Mouse (Mus musculus) B cell, adult 2 months (primary cell): Measurements from ENCODE around the gene Bnip2.

Source experiments
- DNase-seq, 2 experiments: peaks; one replicate each; pipeline ENCODE4 v3.0.0; 2022

Gene Bnip2

DNA sequence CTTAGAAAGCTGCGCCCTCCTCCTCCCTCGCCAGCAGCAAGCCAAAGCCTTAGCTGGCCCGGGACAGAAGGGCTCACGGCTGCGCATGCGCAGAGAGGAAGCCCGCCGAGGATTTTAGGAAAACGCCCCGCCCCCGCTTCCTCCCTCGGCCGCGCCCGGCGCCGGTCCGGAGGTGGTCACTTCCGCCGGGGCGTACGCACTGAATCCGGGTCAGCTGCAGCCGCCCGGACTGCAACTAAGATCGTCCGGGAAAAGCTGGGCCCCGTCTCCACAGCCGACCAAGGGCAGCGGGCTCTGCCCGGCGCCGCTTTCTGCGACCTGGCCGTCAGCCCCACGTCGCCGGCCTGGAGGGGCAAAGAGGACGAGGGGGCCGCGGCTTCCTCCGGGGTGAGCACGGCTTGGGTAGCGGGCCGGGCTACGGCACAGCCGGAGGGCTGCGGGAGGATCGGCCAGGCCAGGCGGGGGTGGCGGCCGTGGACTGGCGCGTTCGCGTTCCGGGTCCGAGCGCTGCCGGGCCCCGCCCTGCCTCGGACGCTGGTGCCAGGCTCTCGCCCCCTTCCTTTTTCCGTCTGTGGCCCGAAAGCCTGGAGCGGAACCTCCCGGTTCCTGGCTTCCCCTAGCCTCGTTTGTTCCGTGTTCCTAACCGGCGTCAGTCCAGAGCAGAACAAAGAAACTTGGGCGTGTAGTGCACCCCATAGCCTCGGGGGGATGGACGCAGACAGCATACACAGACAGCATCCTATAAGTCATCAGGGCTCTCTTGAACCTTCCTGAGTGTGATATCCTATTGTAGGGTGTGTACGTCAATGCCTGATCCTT is at the start of gene Bnip2:
Gene Bnip2 (plus strand): TSS at position 164 of the 819 bp plus-strand sequence.
- peak; percentile 81 to 82 for DNase-seq

DNA sequence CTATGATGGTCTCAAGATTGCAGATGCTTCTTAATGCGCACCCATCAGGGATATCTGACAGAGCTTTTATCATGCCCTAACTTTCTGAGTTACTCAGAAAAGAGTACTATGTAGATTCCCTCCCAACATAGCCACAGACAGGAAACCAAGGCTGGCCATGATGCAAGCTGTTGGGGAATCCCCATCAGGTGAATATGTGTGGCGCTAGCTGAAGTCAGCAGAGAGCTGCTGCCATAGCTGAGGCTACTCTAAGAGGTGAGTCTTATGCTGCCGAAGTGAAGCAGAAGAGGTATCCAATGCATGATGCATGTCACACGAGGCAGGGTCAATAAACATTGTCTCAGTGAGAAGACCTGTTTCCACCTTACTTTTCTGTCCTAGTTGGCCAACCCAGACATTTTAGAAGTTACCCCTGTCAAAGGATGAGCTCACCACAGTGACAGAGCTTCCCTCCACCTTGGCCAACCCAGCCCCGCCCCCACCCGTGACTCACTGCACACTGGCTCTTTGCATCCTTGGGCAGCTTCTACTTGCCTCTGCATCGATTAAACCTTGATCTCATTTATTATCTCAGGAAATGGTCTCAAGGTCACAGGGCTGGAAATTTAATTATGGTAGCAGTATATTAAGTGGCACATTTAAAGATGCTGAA is 48.3 kb upstream of the Bnip2 start:
- DNase-seq: peak; percentile 1

DNA sequence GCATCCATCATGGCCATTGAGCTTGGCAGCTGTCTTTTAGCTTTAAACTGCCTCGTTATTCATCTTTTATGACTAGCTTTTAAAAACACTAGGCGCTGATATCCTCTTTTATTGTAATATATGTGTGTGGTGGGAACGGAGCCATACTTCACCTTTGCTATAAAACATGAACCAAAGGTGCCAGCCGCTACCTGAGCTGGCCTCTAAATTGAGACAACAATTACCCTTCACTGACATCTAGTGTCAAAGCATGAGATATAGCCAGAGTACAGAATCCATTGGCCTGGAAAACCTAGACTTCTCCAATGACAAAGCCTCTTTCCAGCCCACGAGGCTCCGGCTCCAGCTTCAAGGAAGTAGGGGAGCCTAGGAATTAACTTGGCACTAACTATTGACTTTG is 47.7 kb upstream of the Bnip2 start:
- DNase-seq: no peak

DNA sequence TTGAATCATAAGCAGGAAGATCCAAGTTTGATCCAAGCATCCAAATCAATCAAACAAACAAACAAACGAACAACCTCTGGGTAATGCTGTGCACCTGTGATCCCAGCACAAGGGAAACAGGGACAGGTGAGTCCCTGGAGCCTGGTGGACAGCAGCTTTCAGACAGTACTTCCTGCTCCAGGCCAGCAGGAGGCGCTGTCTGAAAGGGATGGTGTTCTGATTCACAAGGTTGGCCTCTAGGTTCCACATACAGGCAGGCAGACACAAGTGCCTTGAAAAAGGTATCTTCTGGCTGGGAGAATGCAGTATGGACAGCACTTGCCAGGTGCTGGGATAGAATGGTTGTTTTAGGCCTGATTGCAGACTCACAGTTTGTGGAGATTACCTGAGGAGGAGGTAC is 40.3 kb upstream of the Bnip2 start:
- peak; percentile 77 for DNase-seq

DNA sequence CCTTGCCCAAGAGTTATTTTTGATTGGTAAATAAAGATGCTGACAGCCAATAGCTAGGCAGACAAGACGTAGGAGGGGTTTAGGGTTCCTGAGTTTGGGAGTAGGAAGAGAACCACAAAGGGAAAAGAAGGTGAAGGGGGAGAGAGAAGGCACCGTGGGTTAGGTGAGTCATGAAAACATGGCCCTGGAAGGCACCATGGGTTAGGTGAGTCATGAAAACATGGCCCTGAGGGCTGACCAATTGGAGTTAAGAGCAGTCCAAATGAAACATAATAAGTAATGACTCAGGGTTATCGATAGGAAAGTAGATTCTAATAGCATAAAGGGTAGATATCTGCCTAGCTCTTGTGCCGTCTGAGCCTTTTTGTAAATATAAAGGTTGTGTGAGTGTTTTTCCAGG is 39.6 kb upstream of the Bnip2 start:
- no peak for DNase-seq

DNA sequence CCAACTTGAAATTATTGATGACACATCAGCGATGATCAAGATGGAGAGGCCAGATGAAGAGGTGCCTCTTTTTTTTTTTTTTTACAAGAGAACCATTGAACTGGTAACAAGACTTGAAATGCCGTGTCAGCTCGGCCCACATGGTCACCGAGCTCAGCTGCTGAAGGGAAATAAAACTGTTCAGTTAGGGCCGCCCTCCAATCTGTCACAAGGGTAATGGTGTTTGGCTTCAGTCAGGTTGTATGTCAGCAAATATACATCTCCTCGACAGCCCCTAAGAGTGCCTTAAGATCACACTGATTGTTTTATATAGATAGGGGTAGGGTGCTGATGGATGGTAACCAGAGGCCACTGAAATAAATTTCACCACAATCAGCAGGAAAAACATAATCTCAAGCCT is 28.3 kb upstream of the Bnip2 start:
- no peak for DNase-seq

DNA sequence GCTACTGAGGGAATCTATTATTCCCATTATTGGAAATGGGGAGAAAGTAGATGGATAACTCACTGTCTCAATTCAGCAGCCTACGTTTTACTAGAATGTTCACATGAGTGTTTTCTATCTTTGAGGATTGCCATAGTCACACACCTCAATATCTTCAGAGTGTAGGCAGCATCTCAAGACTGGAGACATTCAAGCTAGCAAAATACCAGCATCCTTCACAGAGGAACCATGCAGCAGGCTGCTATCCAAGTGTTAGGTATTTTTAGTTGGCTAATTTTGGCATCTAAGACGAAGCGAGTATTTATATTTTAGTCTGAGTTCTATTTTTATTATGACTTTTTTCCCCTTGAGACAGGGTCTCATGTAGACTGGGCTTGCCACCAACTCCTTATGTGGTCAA is 24.9 kb upstream of the Bnip2 start:
- DNase-seq: no peak

DNA sequence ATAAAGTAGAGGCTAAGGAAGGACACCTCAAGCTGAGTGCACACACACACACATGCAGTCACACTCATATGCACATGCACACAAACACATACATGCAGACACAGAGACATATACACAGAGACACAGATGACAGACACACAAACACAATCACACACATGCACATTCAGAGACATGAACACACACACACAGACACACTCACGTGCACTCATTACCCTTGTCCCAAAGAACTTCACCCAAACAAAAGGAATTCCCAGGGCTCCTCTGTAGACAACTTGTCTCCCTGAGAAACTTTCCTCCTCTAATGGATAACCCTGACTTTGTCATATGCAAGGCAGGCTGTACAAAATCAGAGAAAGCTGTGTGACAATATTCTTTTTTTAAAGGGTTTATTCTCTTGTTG is 3.7 kb upstream of the Bnip2 start:
- DNase-seq: no peak

DNA sequence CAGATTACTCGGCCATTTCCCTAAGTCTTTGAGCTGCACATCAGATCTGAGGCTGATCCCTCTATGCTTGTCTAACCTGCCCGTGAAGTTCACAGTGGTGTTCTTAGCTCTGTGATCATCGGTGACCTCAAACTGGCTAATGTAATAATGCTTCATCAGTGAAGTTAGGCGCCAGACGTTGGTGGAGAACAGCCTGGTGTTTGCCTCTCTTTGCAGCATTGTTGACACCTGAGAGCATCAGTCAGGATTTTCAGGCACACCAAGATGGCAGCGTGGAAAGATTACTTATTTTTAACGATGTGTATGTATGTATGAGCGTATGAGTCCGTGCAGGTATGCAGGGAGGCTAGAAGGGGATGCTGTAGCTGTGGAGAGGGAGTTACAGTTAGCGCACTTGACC is 3.2 kb upstream of the Bnip2 start:
- DNase-seq: no peak

DNA sequence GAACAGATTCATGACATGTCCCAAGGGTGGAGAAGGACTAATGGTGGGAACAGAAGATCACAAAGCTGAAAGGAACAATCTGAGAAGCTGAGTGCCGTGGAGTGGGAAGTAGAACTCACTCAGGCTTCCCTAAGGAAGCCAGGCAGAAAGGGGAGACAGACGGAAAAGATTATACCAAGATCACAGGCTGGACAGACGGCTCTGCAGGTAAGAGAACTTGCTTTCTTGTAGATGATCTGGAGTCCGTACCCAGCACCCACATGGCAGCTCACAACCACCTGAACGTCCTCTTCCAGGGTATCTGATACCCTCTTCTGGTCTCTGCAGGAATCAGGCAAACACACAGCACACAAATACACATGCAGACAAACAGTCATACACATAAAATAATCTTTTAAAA is 2.7 kb upstream of the Bnip2 start:
- DNase-seq: no peak

DNA sequence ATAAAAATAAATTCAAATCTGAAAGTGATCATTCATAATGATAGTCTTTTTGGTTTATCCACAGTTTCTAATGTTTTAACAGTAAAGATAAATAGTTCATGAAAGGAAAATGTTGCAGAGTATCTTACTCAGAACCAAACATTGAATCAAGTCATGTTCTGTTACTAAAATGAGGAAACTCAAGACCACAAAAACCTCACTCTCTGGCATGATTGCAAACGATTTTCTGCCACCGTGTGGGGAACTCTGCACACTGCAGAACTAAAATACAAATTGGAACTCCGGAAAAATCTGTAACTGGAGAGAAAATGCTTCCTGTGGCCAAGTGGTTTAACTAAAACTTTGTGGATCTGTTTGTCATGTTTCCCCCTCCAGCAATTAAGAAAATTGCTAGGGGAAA is 1.7 kb upstream of the Bnip2 start:
- DNase-seq: peak; percentile 74 to 80

DNA sequence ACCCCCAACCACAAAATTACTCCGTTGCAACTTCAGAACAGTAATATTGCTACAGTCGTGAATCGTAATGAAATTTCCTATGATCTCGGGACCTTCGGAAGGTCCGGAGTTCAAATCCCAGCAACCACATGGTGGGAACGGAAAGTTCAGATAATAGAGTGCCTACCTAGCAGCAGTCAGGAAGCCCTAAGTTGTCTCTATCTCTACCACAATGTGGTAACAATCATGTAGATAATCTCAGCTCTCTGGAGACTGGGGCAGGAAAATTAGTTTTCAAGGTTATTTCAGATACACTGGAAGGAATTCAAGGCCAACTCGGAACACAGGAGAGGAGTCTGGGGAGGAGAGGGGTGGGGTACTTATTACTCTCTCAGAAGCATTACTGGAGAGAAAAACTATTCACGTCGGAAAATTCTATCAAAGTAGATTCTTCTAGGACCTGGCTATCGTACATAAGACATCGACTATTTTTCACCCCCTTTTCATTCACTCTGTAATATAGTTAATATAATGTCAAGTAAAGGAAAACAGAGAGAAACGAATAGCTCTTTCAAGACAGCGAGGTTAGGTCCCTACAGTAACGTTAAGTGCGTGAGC is 462 bp upstream of the Bnip2 start:
- no peak for DNase-seq

GRCm38 (mm10) chr9:69990346-69990745 is 1.1 kb downstream of the Bnip2 start:
- peak; percentile 28 for DNase-seq

DNA sequence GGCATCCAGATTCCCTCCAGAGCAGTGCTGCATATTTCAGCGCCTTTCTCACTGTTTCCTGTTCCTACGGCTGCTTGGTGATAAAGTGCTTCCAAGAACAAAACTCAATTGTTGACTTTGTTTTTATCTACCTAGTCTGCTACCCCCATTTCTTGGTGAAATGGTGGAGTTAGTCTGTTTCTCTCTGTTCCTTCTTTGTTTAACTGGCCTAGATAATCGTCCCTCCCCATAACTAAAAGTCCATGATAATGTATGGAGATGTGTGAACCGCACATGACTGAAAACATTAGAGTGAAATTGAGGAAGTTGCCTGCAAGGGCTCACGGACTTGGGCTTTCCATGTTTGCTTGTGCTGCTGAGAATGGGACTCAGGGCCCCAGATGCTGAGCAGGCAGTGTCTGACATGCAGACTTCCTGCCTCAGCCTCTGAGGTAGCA is 3.6 kb downstream of the Bnip2 start:
- peak in 1 of 2 experiments; percentile 33 for DNase-seq

DNA sequence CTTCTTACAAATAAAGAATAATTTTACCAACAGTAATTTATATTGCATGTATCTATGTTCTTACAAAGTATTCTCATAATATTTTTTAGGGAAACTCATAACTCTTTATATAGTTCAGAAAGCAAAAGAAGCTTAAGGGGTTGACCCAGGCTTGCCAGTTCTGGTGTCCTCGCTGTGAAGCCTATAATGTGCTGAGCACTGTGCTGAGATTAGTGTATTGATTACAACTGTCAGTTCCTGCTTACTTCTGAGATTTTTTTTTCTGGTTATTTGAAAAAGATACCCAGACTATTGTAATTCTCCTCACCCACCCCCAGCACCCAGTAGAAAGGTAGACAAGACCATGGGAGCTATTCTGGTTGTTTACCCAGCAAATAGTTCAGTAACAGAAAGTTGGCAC is 4.2 kb downstream of the Bnip2 start:
- DNase-seq: no peak

DNA sequence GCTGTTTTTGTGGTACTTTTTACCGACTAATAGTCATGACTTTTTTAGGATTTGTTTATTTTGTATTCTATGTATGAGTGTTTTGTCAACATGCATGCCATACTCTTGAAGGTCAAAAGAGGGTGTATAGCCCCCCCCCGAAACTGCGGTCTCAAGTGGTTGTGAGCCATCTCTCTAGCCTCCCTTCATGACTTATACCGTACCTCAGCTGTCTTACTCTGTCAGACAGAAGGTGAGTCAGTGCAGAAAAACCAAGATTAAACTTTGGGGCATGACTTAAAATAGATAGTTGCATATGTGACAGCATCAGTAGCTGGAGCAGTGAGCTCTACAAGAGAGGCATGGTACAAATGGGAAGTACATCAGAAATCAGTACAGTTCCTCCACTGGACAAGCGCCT is 5.3 kb downstream of the Bnip2 start:
- no peak for DNase-seq

GRCm38 (mm10) chr9:69999318-69999717 is 10.1 kb downstream of the Bnip2 start:
- DNase-seq: no peak

DNA sequence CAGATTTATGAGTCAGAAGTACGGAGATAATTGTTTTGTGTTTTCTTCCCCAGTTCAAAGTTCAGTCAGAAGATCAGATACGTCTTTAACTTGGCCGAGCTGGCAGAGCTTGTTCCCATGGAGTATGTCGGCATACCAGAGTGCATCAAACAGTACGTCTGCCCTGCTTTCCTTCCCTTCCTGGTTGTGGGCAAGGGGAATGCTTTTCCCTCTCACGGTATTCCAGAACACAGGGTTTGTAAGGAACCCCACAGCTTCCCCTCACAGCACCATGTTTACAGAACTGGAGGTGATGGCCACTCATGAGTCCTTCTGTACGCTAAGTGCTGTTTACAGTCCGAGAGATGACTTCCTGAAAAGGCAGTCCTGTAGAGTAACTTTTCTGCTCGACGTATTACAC is 14.2 kb downstream of the Bnip2 start:
- no peak for DNase-seq

GRCm38 (mm10) chr9:70006984-70007383 is 17.7 kb downstream of the Bnip2 start:
- DNase-seq: no peak

DNA sequence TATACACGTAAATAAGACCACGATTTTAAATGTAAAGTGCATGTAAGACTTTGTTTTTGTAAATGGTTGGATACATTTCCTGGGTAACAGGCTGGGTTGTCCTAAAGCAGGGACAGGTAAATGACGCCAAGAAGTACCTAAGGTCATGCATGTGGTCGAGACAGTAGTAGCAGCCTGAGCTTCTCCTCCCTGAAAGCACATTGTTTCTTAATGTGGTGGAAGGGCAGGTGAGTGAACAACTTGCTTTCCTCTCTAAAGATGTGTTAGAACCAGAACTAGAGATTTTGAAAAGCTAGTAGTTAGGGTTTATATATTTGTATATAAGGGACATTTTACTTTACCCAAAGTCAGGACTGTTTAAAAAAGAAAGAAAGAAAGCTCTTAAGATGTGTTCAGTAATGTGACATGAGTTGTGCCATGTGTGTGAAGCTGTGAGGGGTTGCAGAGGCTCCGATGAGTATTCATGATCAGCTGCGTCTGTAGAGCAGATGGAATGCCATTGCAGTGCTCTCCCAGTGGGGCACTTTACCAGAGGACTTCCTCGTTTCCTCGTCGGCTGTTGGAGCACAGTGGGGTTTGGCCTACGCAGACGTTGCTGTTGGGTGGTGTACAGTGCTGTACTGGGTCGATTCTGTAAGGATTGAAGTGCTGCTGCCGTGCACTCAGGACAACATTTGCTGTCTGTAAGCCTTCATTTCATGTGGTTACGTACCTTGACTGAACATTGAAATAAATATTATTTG is 18.4 kb downstream of the Bnip2 start:
- no peak for DNase-seq

DNA sequence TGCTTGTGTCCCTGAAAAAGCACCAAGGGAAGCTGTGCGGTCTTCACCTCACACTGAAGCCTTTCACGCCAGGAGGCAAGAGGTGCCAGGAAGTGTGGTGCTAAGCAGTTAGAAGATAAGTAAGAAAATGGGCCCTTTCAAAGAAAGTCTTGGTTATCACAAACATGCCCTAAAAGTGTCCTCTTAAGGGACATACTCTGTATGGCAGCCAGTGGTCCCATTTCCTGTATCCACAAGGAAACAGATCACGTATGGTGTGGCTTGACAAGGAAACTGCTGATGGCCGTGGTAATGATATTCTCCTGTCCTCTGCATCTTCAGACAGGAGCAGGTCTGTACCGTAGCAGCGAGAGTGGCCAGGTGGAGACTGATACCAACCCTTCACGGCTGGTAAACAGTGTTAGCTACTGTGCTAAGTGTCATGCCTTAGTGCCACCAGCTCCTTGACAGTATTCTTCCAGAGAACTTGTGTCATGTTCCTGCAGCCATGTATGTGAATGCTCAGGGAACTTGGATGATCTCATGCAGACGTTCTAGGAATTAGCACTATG is 20.6 kb downstream of the Bnip2 start:
- no peak for DNase-seq

DNA sequence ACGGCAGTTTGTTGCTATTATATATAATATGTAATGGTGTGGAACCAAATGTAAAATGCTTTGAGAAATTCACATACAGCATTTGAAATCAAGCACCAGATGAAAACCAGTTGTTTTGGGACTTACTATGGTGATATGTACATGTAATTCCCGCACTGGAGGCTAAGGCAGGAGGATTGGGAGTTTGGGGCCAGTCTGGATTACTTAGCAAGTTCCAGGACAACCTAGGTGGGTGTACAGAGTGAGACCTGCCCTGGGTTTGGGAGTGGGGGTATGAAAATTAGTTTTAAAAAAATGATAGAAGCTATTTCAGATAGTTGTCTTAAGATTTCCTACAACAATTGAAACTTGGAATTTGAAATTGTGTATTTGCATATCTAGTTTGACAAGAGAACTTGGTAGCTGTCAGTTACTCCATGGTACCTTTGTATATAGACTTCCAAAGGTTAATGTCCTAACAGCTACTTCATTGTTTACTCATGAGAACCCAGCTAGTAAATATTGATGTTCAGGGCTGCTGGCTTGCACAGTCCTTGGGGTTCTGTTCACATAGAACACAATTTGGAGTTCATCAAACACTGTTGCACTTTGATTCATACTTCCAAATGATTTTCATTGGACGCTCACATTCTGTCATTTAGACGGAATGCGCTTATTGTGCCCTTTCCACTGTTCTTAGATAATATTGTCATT is 21.7 kb downstream of the Bnip2 start:
- no peak for DNase-seq
